Mouse (Mus musculus): ENCODE results near the gene Trak1. TPM values are rescaled to one million over a fixed set of nuclear protein-coding genes. Genes with fewer than 3 reads are reported as not detected.

Gene Trak1
- polyA plus RNA-seq, 1 experiment from 2014 or later, result 26.1 TPM

GRCm38 (mm10) chr9:121403157-121403671 lies 105.9 kb downstream of the Trak1 start:
- 16% methylated on average over 16 of the region's 16 CpGs for WGBS
- DNase-seq (ENCODE audit: low spot score) (peak; percentile 83), ATAC-seq (replicated peaks; ENCODE audit: low FRiP score, low TSS enrichment, low read depth) (peak; percentile 82)
- Histone ChIP-seq H3K4me1 (replicated peaks; ENCODE audit: control insufficient read depth, insufficient read depth, low read length) (peaks cover 8% of the 10 kb centered on the region; the same call in 1 of the 2 replicates), H3K36me3 (ENCODE audit: control insufficient read depth, insufficient read depth, low read length) (no peaks in the 10 kb centered on the region), H3K27me3 (replicated peaks; ENCODE audit: control insufficient read depth, insufficient read depth, low read length) (no peaks in the 10 kb centered on the region), H3K9me3 (ENCODE audit: control insufficient read depth, low read length) (no peaks in the 10 kb centered on the region), H3K27ac (ENCODE audit: low read depth) (peak overlapping the region; percentile 64; the same call in 1 of the 2 replicates), H3K9ac (ENCODE audit: low read length) (no peak overlapping the region), H3K4me2 (ENCODE audit: low read length) (peak overlapping the region; percentile 48), H3K4me3 (ENCODE audit: low read depth, low read length) (peak overlapping the region; percentile 25)

GRCm38 (mm10) chr9:121403699-121404098 lies 106.4 kb downstream of the Trak1 start:
- DNase-seq (ENCODE audit: low spot score) (no peak), ATAC-seq (replicated peaks; ENCODE audit: low FRiP score, low TSS enrichment, low read depth) (0 out of 2 replicates have a peak, but pooled peaks have one; percentile 20)
- H3K27ac ChIP-seq (ENCODE audit: low read depth), result peak overlapping the region; percentile 64; the same call in 1 of the 2 replicates
- H3K27me3 ChIP-seq (replicated peaks; ENCODE audit: control insufficient read depth, insufficient read depth, low read length), result no peaks in the 10 kb centered on the region
- WGBS, result 44% methylated on average over 11 of the region's 11 CpGs
- H3K9ac ChIP-seq (ENCODE audit: low read length), result no peak overlapping the region
- H3K36me3 ChIP-seq (ENCODE audit: control insufficient read depth, insufficient read depth, low read length), result no peaks in the 10 kb centered on the region
- H3K4me3 ChIP-seq (ENCODE audit: low read depth, low read length), result peak overlapping the region; percentile 25
- 0 out of 2 replicates have a peak, but pooled peaks cover 5% of the 10 kb centered on the region for H3K4me1 ChIP-seq (replicated peaks; ENCODE audit: control insufficient read depth, insufficient read depth, low read length)
- peak overlapping the region; percentile 48 for H3K4me2 ChIP-seq (ENCODE audit: low read length)
- H3K9me3 ChIP-seq (ENCODE audit: control insufficient read depth, low read length), result no peaks in the 10 kb centered on the region

- Histone ChIP-seq H3K4me3 (ENCODE audit: low read depth, low read length) (no peak overlapping the region), H3K9ac (ENCODE audit: low read length) (no peak overlapping the region), H3K9me3 (ENCODE audit: control insufficient read depth, low read length) (no peaks in the 10 kb centered on the region), H3K27me3 (replicated peaks; ENCODE audit: control insufficient read depth, insufficient read depth, low read length) (no peaks in the 10 kb centered on the region), H3K4me2 (ENCODE audit: low read length) (no peak overlapping the region), H3K4me1 (replicated peaks; ENCODE audit: control insufficient read depth, insufficient read depth, low read length) (0 out of 2 replicates have a peak, but pooled peaks cover 5% of the 10 kb centered on the region), H3K27ac (ENCODE audit: low read depth) (no peak overlapping the region), H3K36me3 (ENCODE audit: control insufficient read depth, insufficient read depth, low read length) (no peaks in the 10 kb centered on the region)
- 92% methylated on average over 8 of the region's 8 CpGs for WGBS
- ATAC-seq (replicated peaks; ENCODE audit: low FRiP score, low TSS enrichment, low read depth) (no peak), DNase-seq (ENCODE audit: low spot score) (no peak)
Observed at GRCm38 (mm10) chr9:121405088-121405681, 107.9 kb downstream of the Trak1 start.

DNA sequence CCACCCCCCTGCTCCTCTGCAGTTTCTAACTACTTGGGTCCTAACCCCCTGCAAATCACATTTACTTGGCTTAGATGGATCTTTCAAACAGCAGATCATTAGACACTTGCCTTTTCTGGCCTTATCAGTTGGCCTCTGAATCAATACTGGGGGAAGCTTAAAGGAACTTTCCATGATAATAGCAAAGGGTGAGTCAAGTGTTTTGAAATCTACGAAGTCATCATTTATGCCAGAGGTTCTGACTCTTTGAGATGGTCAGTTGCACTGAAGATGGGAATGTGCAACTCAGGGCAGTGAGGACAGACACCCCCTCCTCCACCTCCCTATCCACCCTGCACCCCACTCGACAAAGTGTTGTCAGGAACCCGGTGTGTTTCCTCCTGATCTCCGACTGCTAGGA lies 108.5 kb downstream of the Trak1 start:
- no peak for ATAC-seq (replicated peaks; ENCODE audit: low FRiP score, low TSS enrichment, low read depth)
- Histone ChIP-seq H3K4me3 (ENCODE audit: low read depth, low read length) (no peak overlapping the region), H3K27ac (ENCODE audit: low read depth) (no peak overlapping the region)

GRCm38 (mm10) chr9:121414237-121414636 lies 116.9 kb downstream of the Trak1 start:
- no peak for ATAC-seq (replicated peaks; ENCODE audit: low FRiP score, low TSS enrichment, low read depth)
- H3K27me3 ChIP-seq (replicated peaks; ENCODE audit: control insufficient read depth, insufficient read depth, low read length), result no peaks in the 10 kb centered on the region
- no peak overlapping the region for H3K4me3 ChIP-seq (ENCODE audit: low read depth, low read length)
- H3K9ac ChIP-seq (ENCODE audit: low read length), result no peak overlapping the region
- WGBS, result 77% methylated on average over 12 of the region's 12 CpGs
- H3K4me1 ChIP-seq (replicated peaks; ENCODE audit: control insufficient read depth, insufficient read depth, low read length), result no peaks in the 10 kb centered on the region
- DNase-seq (ENCODE audit: low spot score), result no peak
- no peak overlapping the region for H3K4me2 ChIP-seq (ENCODE audit: low read length)
- no peaks in the 10 kb centered on the region for H3K9me3 ChIP-seq (ENCODE audit: control insufficient read depth, low read length)
- no peaks in the 10 kb centered on the region for H3K36me3 ChIP-seq (ENCODE audit: control insufficient read depth, insufficient read depth, low read length)
- no peak overlapping the region for H3K27ac ChIP-seq (ENCODE audit: low read depth)

More for the DNA sequence above, 108.5 kb downstream of the Trak1 start:
- no peak overlapping the region for H3K4me2 ChIP-seq (ENCODE audit: low read length)
- 0 out of 2 replicates have a peak, but pooled peaks cover 5% of the 10 kb centered on the region for H3K4me1 ChIP-seq (replicated peaks; ENCODE audit: control insufficient read depth, insufficient read depth, low read length)
- no peak overlapping the region for H3K9ac ChIP-seq (ENCODE audit: low read length)
- WGBS, result 90% methylated on average over 4 of the region's 4 CpGs
- H3K27me3 ChIP-seq (replicated peaks; ENCODE audit: control insufficient read depth, insufficient read depth, low read length), result no peaks in the 10 kb centered on the region
- no peaks in the 10 kb centered on the region for H3K9me3 ChIP-seq (ENCODE audit: control insufficient read depth, low read length)
- DNase-seq (ENCODE audit: low spot score), result no peak
- no peaks in the 10 kb centered on the region for H3K36me3 ChIP-seq (ENCODE audit: control insufficient read depth, insufficient read depth, low read length)

- WGBS, result 68% methylated on average over 19 of the region's 19 CpGs
Observed at GRCm38 (mm10) chr9:121415626-121416241, 118.4 kb downstream of the Trak1 start.

DNA sequence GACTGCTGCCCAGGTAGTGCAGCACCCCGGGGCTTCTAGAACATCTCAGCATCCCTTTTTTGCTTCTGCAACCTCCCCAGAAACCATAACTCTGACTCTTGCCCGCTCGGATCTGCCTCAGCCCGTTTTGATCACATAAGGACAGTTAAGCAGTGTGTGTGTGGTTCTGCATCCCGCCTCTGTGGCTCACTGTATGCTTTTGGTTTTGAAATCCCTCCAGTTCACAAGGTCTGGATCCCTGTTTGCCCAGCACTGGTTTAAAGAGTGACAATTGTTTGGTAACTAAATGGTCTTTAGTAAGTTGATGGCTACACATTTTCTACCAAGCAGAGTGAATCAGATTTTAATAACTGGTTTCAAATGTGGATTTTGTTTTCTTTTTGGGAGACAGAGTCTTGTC lies 119.2 kb downstream of the Trak1 start:
- 93% methylated on average over 5 of the region's 5 CpGs for WGBS
- no peak for ATAC-seq (replicated peaks; ENCODE audit: low FRiP score, low TSS enrichment, low read depth)
- H3K27ac ChIP-seq (ENCODE audit: low read depth), result no peak overlapping the region
- H3K4me1 ChIP-seq (replicated peaks; ENCODE audit: control insufficient read depth, insufficient read depth, low read length), result peaks cover under 1% of the 10 kb centered on the region; the same call in 1 of the 2 replicates
- no peaks in the 10 kb centered on the region for H3K27me3 ChIP-seq (replicated peaks; ENCODE audit: control insufficient read depth, insufficient read depth, low read length)
- peak overlapping the region; percentile 29 for H3K4me2 ChIP-seq (ENCODE audit: low read length)
- no peaks in the 10 kb centered on the region for H3K9me3 ChIP-seq (ENCODE audit: control insufficient read depth, low read length)
- H3K36me3 ChIP-seq (ENCODE audit: control insufficient read depth, insufficient read depth, low read length), result no peaks in the 10 kb centered on the region
- peak overlapping the region; percentile 1; the same call in 1 of the 2 replicates for H3K4me3 ChIP-seq (ENCODE audit: low read depth, low read length)
- H3K9ac ChIP-seq (ENCODE audit: low read length), result no peak overlapping the region
- no peak for DNase-seq (ENCODE audit: low spot score)

More at GRCm38 (mm10) chr9:121415626-121416241, 118.4 kb downstream of the Trak1 start:
- Histone ChIP-seq H3K27ac (ENCODE audit: low read depth) (peak overlapping the region; percentile 17; the same call in 1 of the 2 replicates), H3K4me1 (replicated peaks; ENCODE audit: control insufficient read depth, insufficient read depth, low read length) (no peaks in the 10 kb centered on the region; the same call in 1 of the 2 replicates), H3K4me3 (ENCODE audit: low read depth, low read length) (peak overlapping the region; percentile 1; the same call in 1 of the 2 replicates), H3K9ac (ENCODE audit: low read length) (no peak overlapping the region), H3K27me3 (replicated peaks; ENCODE audit: control insufficient read depth, insufficient read depth, low read length) (no peaks in the 10 kb centered on the region), H3K4me2 (ENCODE audit: low read length) (peak overlapping the region; percentile 29), H3K9me3 (ENCODE audit: control insufficient read depth, low read length) (no peaks in the 10 kb centered on the region), H3K36me3 (ENCODE audit: control insufficient read depth, insufficient read depth, low read length) (no peaks in the 10 kb centered on the region)
- DNase-seq (ENCODE audit: low spot score) (peak; percentile 66), ATAC-seq (replicated peaks; ENCODE audit: low FRiP score, low TSS enrichment, low read depth) (peak; percentile 95)

DNA sequence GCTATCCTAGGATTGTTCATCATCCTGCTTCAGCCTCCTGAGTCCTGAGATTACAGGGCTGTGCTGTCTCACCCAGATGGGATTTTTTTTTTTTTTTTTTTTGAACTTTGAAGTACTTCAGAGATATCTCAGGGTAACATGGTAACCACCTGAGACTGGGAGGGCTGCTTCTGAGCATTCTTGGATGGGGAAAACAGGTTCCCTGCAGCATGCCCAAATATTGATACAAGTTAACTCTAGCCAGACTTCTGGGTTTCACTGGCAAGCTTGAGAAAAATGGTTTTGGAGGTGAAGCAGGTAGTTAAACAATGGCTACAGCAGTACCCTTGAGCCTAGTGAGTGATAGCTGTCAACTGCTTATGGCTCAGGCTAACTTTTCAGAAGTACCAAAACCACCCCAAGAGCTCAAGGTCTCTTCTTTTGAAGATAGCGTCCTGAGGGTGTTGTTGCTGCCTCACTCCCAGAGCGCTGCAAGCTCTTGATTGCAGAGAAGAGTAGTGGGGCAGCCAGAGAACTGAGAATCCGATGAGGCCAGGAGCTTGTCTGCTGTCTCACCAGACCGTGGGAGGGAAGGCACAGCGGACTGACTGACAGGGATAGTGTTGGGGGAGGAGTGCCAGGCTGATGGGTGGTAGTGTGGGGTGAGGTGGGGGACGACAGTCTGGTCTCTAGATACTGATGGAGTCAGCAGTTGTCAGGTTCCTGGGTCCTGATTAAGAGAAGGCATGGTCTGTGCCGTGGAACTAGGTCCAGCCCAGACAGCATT lies 119.8 kb downstream of the Trak1 start:
- WGBS, result 69% methylated on average over 7 of the region's 7 CpGs
- H3K4me2 ChIP-seq (ENCODE audit: low read length), result no peak overlapping the region

More for the DNA sequence above, 119.8 kb downstream of the Trak1 start:
- H3K4me3 ChIP-seq (ENCODE audit: low read depth, low read length), result no peak overlapping the region
- H3K4me1 ChIP-seq (replicated peaks; ENCODE audit: control insufficient read depth, insufficient read depth, low read length), result peaks cover 6% of the 10 kb centered on the region; the same call in 1 of the 2 replicates
- no peaks in the 10 kb centered on the region for H3K27me3 ChIP-seq (replicated peaks; ENCODE audit: control insufficient read depth, insufficient read depth, low read length)
- no peak overlapping the region for H3K27ac ChIP-seq (ENCODE audit: low read depth)
- H3K9me3 ChIP-seq (ENCODE audit: control insufficient read depth, low read length), result no peaks in the 10 kb centered on the region
- ATAC-seq (replicated peaks; ENCODE audit: low FRiP score, low TSS enrichment, low read depth) (no peak), DNase-seq (ENCODE audit: low spot score) (no peak)
- no peak overlapping the region for H3K9ac ChIP-seq (ENCODE audit: low read length)
- H3K36me3 ChIP-seq (ENCODE audit: control insufficient read depth, insufficient read depth, low read length), result no peaks in the 10 kb centered on the region
